Mouse (Mus musculus) ovary, postnatal 36 days (tissue): ENCODE results near the gene Slc13a4.
A peak's percentile ranks its signal among the peaks of the same experiment; 100 is the strongest.

Experiments
- DNase-seq: peaks from one replicate; pipeline ENCODE4 v3.0.0; 2022; ENCODE audit warnings: low spot score, mixed read lengths

The Slc13a4 gene

DNA sequence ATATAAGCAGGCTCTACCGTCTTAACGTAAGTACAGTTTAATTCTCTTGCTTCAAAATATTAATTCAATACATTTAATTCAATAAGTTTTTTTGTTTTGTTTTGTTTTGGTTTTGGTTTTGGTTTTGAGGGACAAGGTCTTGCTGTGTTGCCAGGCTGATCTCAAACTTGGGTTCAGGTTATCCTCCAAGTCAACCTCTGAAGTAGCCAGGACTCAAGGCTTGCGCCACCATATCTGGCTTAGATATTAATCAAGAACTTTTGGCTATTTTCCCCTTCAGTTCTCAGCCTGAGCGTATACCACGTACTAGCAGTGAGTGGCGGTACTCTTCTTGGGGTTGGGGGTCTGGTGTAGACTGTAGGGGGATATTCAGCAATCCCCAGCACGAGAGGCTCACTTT lies 5.3 kb downstream of the Slc13a4 start:
- no peak for DNase-seq

DNA sequence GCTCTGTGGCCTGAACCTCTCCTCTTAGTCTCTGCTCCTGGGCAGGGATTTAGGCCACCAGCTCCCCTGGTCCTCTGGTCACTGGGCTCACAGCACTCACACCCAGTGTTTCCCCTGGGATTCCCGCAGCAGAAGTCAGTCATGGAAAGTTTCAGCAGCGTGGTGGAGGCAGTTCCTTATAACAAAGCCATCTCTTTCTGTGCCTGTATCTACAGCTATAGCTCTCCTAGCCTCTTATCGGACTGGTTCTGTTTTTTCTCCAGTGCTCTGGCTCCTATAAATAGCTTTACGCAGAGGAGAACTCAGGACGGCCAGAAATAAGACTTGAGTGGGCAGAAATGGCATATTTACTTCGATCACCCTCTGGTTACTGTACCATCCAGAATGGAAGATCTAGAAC lies 9.6 kb downstream of the Slc13a4 start:
- no peak for DNase-seq

DNA sequence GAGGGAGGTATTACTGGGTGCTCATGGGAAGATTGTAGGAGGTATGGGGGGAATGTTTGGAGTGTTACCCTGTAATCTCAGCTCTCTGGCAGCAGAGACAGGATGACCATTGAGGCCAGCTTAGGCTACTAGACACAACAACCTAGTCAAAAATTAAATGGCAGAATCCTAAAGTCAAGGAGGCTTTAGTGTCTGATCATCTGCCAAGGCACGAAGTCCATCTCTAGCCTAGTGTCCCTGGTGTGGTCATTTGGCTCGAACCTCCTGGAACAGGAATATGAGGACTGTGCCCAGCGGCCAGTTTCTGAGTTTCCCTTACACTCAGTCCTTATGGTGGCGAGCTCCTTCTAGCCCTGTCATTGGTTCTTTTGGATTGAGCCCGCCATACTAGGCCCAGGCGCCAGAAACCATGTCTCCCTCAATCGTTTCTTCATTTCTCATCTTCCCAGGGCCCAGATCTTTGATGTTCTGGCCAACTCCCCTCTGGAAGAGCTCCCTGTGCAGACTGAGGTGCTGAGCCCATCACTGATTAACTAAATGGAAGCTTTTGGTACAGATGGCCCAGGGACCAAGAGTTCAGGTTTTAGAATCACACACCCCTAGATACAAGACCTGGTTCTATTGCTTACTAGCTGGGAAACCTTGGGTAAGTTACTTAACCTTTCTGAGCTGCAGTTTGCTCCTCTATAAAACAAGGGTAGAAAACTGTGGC lies 10.3 kb downstream of the Slc13a4 start:
- DNase-seq: no peak

DNA sequence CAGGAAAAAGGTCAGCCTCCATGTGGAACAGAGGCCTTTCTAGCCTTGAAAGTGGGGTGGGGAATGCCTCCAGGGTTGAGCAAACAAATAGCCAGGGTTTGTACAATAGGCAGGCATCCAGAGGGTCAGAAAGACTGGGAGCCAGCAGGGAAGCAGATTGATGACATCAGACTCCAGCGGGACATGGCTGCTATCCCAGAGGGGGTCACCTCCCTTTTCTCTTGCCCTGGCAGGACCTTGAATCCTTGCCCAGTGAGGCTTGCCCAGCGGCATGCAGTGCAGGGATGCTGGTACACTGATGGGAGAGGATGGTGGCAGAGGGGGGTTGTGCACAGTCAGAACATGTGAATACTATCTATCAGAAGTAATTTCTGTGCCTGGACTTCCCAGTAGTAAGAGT lies 10.9 kb downstream of the Slc13a4 start:
- DNase-seq: peak; percentile 72

DNA sequence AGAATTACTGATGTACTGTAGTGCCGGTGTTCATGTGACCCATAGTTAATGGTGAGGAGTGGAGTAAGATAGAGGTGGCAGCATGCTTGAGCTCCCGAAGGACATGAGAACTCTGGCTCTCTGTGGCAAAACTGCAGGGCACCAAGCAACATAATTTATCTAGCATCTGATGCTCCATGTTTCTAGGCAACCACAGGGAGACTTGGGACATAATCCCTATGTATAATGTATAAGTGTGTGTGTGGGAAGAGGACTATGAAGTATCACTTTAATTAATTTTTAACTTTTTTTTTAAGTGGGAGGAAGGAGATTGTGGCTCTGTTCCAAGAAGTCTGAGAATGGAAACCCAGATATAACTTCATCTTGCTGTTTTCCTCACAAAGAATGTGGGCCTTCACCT lies 13.0 kb downstream of the Slc13a4 start:
- no peak for DNase-seq

DNA sequence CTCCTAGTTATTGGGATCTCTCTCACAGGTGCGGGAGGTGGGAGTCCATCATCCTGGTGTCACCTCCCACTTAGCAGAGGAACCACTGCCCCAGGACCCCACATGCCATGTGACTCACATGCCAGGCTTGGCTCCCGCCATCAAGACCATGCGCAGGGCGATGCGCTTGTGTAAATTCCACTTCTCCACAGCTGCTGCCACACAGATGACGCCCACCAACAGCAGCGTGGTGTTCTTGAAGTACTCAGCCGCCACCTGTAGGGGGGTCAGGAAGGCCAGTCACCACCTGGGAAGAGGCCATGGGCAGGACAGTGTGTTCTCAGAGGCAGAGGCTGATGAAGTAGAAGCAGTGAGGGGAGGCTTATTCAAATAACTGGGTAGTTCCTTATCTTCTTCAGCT lies 18.3 kb downstream of the Slc13a4 start:
- no peak for DNase-seq

DNA sequence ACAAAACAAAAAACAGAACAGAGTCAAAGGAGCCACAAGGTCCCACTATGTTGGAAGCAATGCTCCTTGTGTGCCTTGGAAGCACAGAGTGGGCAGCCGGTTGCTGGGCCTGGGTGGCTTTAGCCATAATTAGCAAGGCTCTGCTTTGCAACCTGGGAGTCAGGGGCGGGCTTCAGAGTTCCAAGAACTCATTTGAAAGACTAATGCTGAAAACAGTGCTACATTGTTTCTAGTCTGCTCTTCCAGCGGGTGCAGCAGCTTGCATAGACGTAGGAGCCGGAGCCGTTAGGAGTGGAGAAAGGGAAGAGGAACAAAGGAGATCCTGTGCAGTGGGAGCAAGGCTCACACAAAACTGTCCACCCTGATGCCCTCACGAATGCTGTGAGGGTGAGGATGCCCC lies 19.0 kb downstream of the Slc13a4 start:
- no peak for DNase-seq

DNA sequence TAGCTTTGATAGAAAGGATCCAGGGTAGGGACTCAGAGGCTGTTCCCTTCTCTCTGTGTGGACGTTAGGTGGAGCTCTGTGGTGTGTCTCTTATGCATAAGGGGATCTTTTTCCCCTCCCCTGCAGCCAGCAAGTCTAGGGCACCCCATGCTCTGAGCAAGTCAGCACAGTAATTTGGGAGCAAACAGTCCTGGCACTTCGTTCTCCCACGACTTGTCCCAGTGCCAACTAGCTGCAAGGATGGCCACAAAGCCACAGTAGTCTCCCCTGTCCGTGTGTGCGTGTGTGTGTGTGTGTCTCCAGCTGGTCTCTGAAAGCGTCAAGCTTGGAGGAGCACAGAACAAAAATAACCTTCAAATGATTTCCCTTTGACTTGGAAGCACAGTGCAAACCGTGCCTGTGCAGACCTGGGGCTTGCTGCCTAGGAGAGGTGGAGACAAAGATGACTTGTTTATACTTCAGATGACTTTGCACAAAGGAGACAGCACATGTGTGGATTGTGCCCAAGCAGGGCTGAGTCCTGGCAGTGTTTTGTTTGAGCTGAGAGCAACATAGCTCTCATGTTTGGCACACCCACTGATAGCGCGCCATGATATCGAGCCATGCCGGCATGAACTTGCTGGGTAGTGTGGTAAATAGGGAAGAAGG lies 19.7 kb downstream of the Slc13a4 start:
- DNase-seq: peak; percentile 64

DNA sequence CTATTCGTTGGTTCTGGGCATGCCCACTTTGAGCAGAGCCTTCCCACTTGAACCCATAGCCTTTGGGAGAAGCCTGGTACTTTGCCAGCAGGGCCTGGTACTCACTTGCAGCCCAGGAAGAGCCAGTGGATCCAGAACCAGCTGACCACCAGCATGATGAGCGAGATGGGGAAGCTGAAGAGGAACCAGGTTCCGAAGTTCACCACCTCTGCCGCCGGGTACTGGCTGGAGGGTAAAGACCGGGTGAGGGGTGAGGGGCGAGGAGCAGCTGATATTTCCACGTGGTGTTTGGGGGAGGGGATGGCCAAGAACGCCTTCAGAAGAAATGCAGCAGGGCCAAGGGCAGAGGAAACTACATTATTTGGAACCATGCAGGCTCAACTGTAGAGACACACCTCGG lies 28.6 kb downstream of the Slc13a4 start:
- DNase-seq: no peak

DNA sequence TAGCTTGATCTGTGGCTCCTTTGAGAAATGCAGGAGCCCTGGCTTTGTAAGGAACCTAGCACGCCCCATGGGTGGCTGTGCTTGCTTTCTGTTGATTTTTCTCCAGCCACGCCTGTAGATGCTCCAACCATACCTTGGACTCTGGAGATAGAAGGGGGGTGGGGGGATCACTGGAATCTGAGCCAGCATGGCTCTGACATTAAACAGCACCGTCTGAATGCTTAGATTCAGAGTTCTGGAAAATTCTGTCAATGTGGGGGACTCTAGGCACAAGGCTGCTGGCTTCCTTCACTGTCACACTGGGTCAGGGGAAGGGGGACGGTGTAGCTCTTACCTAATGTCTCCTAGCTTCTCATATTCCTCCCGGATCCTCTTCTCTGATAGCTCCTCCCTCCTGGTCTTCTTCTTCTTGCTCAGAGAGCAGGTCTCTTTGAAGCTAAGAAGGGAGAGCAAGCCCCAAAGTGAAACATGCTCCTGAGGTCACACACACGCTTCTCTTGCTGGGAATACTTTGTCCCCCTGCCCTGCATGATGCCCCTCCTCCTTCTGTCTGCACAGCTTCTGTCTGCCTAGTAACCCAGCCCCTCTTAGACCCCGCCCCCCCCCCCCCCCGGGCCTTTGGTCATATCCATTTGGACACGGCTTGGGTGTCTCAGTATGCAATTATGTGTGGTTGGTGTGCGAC lies 29.9 kb downstream of the Slc13a4 start:
- no peak for DNase-seq

DNA sequence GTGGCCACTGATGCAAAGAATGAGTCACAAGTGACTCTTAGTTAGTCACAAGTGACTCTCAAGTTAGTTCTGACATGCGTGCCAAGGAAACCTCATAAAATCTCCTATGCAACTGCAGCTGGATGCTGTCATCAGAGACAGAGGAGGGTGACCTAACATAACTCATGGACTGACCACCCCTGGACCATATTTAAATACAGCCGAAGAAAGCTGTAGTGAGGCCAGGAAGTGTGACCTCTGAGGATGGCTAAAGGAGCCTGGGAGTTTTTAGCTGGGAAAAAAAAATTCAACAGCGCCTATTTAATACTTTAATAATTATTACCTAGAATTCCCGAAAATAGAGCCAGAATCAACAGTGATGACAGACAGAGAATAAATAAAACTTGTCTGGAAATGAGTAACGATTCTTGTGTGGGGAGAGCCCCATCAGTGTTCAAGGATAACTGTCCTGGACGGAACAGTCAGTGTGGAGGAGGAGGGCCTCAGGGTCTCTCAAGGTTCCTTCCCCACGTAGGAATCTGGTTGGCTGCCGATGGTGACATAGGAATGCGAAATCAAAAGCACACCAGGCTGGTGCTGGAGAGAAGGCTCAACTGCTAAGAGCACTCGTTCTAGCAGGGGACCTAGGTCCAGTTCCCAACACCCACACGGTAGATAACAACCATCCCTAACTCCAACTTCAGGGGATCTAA lies 34.4 kb downstream of the Slc13a4 start:
- DNase-seq: no peak

DNA sequence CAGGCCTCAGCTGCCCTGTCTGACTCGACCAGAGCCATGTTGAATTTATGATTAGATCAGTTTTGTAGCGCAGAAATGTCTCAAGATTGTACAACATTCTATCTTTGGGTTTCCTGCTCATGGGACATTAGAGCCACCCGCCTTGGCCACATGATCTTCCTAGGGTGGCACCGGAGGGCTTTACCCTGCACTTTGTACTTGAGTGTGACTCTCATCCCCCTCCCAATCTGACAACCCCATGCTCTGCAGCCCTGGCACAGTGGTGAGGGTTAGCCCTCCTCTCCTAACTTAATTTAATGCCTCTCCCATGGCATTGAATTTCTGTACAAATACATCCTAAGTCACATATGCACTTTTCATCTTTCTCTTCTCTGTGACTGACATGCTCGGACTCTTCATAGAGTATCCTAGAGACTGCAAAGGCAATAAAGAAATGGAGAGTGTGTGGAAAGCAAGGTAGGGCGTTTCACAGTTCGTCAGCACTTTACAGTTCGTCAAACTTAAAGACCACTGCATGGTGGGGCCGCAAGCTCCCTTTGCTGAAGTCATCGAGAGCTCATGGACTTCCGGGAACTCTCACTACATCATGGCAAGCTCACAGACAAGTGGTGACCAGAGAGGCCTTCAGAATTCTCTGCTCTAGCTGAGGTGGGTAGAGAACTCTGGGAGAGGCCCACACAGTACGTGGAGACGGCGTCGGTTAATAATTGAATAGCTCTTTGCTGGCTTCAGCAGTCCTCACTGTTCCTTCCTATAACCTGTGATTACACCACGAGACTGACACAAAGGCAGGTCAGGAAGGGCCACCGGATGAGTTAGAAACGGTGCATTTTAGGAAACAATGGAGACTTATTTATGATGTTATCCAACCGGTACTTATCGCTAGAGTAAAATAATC lies 35.8 kb downstream of the Slc13a4 start:
- DNase-seq: no peak

DNA sequence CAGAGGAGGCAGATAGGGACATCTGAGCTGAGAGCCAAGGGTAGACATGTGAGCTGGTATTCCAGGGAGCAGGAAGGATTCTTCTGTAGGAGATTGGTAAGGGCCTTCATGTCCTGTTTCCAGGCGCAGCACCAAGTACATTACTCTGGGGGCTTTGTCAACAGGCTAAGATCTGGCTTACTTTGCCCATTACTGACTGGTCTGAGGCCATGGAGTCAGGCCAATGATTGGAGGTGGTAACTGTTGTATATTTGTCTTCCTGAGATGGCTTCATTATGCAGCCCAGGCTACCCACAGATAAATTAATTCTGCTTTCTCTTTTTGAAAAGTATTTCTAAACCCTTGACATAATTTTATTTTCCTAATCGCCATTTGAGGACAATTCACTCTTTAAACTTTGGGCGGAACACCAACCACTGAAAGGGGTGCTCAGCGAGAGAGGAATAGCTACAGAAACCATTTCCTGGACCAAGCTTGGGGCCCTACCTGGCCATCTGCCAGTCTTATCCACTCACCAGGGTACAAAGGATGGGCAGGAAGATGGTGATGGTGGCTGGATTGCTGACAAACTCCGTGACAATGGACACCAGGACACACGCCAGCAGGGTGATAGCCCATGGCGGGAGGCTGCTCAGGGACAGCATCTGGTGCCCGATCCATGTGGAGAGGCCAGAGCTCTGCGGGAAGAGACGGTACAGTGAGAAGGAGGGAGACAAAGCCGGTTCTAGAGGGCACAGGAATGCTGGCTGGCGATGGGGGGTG lies 36.7 kb downstream of the Slc13a4 start:
- no peak for DNase-seq

DNA sequence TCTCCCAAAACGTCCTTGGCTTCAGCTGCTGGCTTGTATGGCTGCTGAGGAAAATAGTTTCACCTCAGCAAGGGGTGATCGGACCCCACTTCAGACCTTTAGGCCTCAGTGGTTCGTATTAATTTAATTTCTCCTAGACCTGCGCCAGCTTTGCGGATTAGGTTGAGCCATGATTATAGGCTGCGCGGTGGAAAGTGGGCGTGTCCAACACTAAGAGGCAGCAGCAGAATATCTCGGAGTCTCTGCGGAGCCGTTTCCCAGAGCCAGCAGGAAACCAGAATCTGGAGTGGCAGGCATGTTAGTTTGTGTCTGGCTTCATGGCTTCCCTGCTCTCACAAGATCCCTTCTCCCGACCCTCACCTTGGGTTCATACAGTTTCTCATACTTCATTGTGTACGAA lies 38.3 kb downstream of the Slc13a4 start:
- no peak for DNase-seq

DNA sequence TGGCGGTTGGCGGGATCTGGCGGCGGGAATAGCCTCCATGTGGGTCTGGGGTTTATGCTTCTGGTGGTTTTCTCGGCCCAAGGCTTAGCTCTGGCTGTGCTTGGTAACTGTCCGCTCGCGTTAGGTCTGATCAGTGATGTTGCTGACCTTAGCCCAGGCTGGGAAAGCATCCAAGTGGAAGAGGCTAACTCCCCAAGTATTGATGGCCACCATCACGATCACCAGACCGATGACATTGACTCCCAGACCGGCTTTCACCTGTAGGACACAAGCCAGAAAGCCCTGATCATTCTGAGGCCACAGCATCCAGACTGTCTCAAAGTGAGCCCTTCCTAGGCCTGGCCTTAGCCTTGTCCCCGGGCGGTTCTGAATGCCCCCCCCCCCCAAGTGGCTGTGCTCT lies 39.2 kb downstream of the Slc13a4 start:
- no peak for DNase-seq

DNA sequence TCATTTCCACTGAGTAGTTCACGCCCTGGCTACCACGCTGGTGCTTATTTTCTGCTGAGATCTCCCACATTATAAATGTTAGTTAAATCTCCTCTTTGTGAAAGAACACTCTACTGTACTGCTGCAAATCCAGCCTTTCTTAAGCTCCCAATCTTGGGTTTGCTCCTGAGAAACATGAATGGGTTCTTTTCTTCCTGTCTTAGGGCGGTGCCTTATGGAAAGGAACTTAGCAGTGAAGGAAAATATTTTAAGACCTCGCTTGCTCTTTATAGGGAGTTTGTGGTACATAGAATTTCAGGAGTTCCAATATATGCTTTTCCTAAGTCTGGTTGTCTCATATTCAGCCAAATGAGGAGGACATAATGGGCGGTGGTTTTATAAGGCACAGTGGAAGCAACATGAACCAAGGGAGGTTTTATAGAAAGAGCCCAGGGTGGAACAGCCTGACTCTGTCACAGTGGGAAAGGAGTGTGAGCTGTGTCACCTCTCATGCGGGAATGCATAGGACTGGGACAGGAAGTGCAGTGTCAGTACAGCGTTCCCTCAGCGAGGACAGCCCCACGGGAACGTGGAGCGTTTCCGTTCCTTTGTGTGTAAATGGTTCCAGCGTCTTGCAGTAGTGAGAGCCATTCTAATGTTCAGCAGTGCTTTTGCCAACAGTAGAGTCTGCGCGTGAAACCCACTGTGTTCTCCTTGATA lies 42.2 kb downstream of the Slc13a4 start:
- no peak for DNase-seq

DNA sequence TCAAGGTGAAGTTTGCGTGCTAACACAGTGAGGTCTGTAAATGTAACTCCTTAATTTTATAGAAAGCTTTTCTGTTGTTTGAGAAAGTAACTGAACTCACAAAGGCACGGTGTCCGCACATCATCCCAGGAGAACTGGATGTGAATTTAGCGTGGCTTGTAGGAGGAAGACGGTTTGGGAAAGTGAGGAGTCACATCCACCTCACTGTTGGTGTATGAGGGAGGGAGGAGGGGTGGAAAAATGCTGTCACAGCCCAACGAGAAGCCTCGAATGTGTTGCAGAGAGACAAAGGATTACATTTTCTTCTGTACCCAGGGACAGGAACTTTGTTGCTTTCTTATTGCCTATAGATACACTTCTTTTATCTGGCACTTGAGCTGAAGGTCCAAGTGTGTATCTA lies 47.4 kb downstream of the Slc13a4 start:
- DNase-seq: no peak

DNA sequence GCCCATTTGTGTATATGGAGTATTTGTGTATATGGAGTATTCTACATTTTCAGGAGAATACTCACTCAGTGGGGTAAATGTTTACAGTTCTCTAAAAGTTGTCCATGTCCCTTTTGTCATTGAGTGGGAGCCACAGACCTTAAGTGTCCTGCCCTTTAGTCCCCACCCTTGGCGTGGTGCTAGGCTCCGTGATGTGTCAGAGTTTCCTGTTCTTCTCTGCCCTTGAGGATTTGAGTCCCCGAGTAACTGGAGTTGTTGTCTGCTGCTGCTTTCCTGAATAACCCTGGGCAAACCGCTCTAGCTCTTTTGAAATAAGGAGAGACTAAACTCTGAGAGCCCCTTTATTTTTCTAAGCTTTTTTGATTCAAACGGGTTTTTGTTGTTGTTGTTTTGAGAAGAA lies 48.4 kb downstream of the Slc13a4 start:
- DNase-seq: no peak

DNA sequence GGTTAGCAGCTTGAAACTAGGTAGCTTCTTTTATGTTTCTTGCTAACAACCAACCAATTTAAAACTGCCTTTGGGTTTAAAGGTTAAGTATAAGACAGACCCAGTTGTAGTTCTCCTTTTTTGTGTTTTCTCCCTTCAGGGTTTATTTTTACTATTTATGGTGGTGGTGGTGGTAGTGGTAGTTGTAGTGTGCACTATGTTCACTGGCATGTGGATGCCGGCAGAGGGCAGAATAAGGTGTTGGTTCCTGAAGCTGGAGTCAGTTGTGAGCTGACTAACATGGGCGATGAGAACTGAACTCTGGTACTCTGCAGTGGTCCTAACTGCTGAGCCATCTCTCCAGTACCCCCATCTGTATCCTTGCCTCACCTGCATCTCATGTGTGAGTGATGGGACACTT lies 49.0 kb downstream of the Slc13a4 start:
- DNase-seq: no peak

DNA sequence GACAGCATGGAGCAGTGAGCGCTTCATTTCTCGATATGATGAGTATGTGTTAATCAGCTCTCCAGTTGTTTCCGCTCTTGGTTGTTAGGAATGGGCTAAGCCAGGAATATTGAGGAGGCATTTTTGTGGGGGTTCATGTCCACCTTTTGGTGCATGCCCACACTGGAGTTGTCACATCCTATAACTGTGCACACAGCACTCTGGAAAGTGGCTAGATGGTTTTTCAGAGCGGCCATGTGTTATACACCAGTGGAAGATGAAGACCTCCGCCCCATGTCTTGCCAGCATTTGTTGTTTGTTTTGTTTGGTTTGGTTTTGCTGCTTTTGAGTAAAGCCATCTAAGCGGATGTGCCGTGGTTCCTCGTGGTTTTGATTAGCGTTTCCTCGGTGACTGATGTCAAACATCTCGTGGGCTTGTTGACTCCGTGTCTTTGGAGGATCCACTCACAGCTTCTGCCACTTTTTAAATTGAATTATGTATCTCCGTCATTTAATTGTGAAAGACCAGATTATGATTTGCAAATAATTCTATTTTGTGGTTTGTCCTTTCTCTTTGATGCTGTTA lies 50.2 kb downstream of the Slc13a4 start:
- no peak for DNase-seq
